Mouse (Mus musculus) stomach, postnatal 0 days (tissue): ENCODE results near the gene Grk2.

Experiments used
- CTCF ChIP-seq: IDR thresholded peaks from 2 replicates; pipeline ENCODE4 v1.5.1; 2016; ENCODE audit warnings: antibody characterized with exemption, low read depth, mild to moderate bottlenecking, moderate library complexity
- EP300 ChIP-seq: optimal IDR thresholded peaks from 2 replicates; pipeline ENCODE3; 2016; ENCODE audit warnings: antibody characterized with exemption

- TF ChIP-seq CTCF, result no peak
- TF ChIP-seq EP300, result no peak
Measured at GRCm38 (mm10) chr19:4309302-4309701, 3.3 kb upstream of the Grk2 start.
